Mouse (Mus musculus) thymus, postnatal 25 days (tissue): Measurements from ENCODE around the gene Idh2.

Source experiments
- DNase-seq: peaks from one replicate; pipeline ENCODE4 v3.0.0; 2022

The Idh2 gene

GRCm38 (mm10) chr7:80081586-80082554, 33.3 kb downstream of the Idh2 start:
- no peak for DNase-seq

- DNase-seq: peak; percentile 21
Observed at GRCm38 (mm10) chr7:80078792-80079301, 36.3 kb downstream of the Idh2 start.

GRCm38 (mm10) chr7:80077801-80078200, 37.4 kb downstream of the Idh2 start:
- no peak for DNase-seq

GRCm38 (mm10) chr7:80076961-80077716, 38.1 kb downstream of the Idh2 start:
- no peak for DNase-seq

GRCm38 (mm10) chr7:80075946-80076583, 39.1 kb downstream of the Idh2 start:
- DNase-seq: no peak

GRCm38 (mm10) chr7:80074921-80075441, 40.2 kb downstream of the Idh2 start:
- peak; percentile 44 for DNase-seq

- DNase-seq: no peak
Observed at GRCm38 (mm10) chr7:80073506-80073905, 41.7 kb downstream of the Idh2 start.

GRCm38 (mm10) chr7:80072297-80072696, 42.9 kb downstream of the Idh2 start:
- DNase-seq: no peak

GRCm38 (mm10) chr7:80071209-80071608, 44.0 kb downstream of the Idh2 start:
- no peak for DNase-seq

- DNase-seq: no peak
Observed at GRCm38 (mm10) chr7:80069615-80070327, 45.4 kb downstream of the Idh2 start.

- DNase-seq: no peak
Observed at GRCm38 (mm10) chr7:80068341-80068740, 46.9 kb downstream of the Idh2 start.

GRCm38 (mm10) chr7:80066675-80067455, 48.3 kb downstream of the Idh2 start:
- DNase-seq: no peak

GRCm38 (mm10) chr7:80065250-80065649, 49.9 kb downstream of the Idh2 start:
- DNase-seq: no peak

GRCm38 (mm10) chr7:80063902-80064736, 51.1 kb downstream of the Idh2 start:
- no peak for DNase-seq

GRCm38 (mm10) chr7:80063244-80063643, 51.9 kb downstream of the Idh2 start:
- DNase-seq: no peak

- DNase-seq: no peak
Observed at GRCm38 (mm10) chr7:80062083-80062826, 52.9 kb downstream of the Idh2 start.

- DNase-seq: no peak
Observed at GRCm38 (mm10) chr7:80060012-80060778, 55.0 kb downstream of the Idh2 start.

- no peak for DNase-seq
Observed at GRCm38 (mm10) chr7:80059064-80059838, 55.9 kb downstream of the Idh2 start.
